Mouse (Mus musculus) urinary bladder, postnatal 0 days (tissue): ENCODE measurements around the gene Prdx6b. TPM values are rescaled to one million over a fixed set of nuclear protein-coding genes. Genes with fewer than 3 reads are reported as not detected.

Experiments used
- polyA plus RNA-seq: library from polyadenylated mRNA; unstranded; fragments of >200 nt; fragmentation: Nextera tagmentation; extraction: Ambion mirVana; gene quantifications from 2 replicates; pipeline ENCODE4 v1.2.1, GENCODE M21; 2015

Prdx6b gene
- polyA plus RNA-seq: not detected in 2 replicates

DNA sequence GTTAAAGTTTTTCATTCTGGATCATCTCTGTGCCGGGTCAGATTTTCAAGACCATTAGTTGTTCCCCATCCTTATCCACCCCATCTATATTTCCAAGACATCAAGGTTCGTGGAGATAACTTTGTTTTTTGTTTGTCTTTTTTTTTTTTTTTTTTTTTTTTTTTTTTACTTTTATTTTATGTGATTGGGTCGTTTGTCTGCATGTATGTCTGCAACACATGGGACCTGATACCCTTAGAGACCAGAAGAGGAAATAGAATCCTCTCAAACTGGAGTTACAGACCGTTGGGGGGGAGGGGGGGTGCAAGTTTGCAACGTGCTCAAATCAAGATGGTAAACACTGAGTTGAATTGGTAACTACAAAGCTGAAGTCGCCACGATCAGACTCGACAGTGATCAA is at the start of gene Prdx6b:
Prdx6b (plus strand) TSS at position 301 of the 400 bp plus-strand sequence.

DNA sequence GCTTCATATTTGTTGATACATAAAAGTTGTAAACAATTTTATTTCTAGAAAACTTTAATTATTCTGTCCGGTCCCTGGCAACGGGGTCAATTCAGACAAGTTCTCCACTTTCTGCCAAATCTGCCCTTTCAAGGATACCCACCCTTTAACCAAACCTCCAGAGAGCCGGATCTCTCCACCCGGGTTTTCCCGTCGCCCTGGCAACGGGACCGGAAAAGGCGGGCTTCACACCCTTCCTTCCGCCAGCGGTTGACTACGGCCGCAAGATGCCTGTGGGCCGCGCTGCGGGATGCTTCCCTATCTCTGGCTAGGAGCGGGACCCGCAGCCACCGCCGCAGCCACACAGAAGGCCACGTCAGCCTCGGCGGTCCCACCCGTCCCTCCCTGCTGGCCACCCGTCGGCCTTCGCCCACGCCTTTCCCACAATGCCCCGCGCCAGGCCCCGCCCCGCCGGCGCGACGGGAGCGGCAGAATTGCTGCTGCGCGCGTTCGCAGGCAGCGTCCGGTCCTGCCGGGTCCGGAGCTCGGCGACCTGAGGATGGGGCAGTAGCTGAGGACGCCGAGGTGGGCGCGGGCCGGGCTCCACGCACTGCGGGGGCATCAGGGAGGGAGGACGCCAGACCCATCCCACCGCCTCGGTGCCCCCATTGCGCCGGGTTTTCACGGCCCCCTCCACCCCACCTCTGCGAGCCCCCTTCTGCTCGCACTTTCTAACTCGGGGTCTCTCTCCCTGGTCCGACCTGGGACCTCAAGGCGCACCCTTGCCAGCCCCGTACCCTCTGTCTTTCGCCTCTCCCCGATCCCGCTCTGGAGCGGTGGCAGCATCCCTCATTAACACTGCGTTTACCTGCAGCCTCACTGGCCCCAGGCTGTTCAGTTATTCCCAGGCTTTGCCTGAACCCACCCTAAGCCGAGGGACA is 23.2 kb downstream of the Prdx6b start, which contains the start of gene Dnajc10:
Dnajc10 (plus strand) TSS at position 225 of the 920 bp plus-strand sequence.

Other genes with a start within 250 kb of the Prdx6b start
- gene Pde1a, start 163.0 kb upstream of the Prdx6b start, polyA plus RNA-seq: 18.6 and 20.8 TPM in 2 replicates
- gene Dnajc10, start 23.0 kb downstream of the Prdx6b start, polyA plus RNA-seq: 41.5 and 47.0 TPM in 2 replicates
- 4.7 and 5.9 TPM in 2 replicates for gene Frzb, start 155.2 kb downstream of the Prdx6b start, polyA plus RNA-seq